ENCODE assay signal across 1 mouse cellular context in the genomic region with DNA sequence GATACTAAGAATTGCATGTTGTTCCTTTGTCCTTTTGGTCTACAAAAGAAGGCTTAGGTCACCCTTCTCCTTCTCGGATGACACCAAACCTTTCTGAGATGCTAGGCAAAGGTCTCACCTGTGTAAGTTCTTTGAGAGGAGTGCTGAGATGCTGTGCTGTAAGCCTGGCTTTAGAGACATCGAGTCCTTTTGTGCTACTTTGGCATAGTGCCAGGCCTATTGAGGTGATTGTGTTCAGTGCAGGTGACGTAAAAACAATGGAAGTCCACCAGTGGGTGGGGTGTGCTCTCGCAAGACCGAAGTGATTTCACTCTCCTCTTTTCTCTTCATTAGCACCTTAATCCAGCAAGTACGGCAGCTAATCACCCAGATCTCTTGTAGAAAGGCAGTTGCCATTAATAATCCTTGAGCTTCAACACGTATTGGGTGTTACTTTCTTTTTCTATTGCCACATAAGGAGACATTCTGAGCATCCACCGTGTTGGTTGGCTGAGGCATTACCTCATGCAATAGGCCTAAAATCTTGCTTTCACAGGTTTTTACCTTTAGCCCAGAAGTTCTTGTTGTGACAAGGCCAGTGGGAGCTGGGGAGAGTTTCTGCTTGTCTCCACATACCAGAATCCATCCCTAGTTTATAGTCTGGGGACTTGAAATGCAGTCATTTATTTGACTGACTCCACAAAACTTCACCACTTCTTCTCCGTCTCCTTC.
TF ChIP-seq lines count a peak whose summit lies in the region.

No protein-coding gene starts in this region.

TF ChIP-seq in ES-E14, 5 proteins besides CTCF, POLR2A, EP300 and RAD21:
- no peak for TF ChIP-seq MAFK (IDR thresholded peaks at IDR 0.05; ENCODE audit: insufficient read depth, low read depth, low read length)
- no peak for TF ChIP-seq ZNF384 (IDR thresholded peaks at IDR 0.05; ENCODE audit: low read depth, low read length)
- no peak for TF ChIP-seq ZC3H11A (IDR thresholded peaks at IDR 0.05; ENCODE audit: borderline replicate concordance, low read depth, low read length)
- no peak for TF ChIP-seq CHD2 (IDR thresholded peaks at IDR 0.05; ENCODE audit: low read depth, low read length)
- TF ChIP-seq HCFC1 (IDR thresholded peaks at IDR 0.05; ENCODE audit: borderline replicate concordance, insufficient read depth, low read length) = no peak
